Mouse (Mus musculus) embryonic facial prominence, embryonic 11.5 days (tissue): ENCODE measurements at regions not wholly inside any gene's neighbourhood (a gene's known extent, or its start where the extent isn't known, plus 50 kb on each side); places are given as distances from the start of the nearest gene placed in this dataset.
"Not testable (repeated sequence)": the region's sequence is repeated elsewhere in the genome, so short reads cannot be mapped to it uniquely, and the experiment has no call there.

Experiments used
- ATAC-seq: fragments of 200-750 bp; cut with Nextera tagmentation; replicated peaks from 2 replicates; pipeline ENCODE4 v1.8.0; 2017; ENCODE audit warnings: low read depth; ENCODE audit not compliant: insufficient number of reproducible peaks, low FRiP score, low TSS enrichment
- DNase-seq: peaks from one replicate; pipeline ENCODE4 v3.0.0-alpha.2; 2015; ENCODE audit warnings: low spot score
- H3K27ac ChIP-seq: fragments of 300-500 bp; sonication (generic); replicated peaks from 2 replicates; pipeline ENCODE4 v1.5.1; 2014; ENCODE audit warnings: mild to moderate bottlenecking, low read depth, low read length, control low read depth
- H3K27me3 ChIP-seq: fragments of 300-500 bp; sonication (generic); 2 replicates; pipeline ENCODE4 v1.6.1; 2014; ENCODE audit warnings: mild to moderate bottlenecking, low read length, moderate library complexity, mixed read lengths; ENCODE audit not compliant: control insufficient read depth, insufficient read depth
- H3K36me3 ChIP-seq: fragments of 300-500 bp; sonication (generic); replicated peaks from 2 replicates; pipeline ENCODE4 v1.6.1; 2014; ENCODE audit warnings: low read depth, mild to moderate bottlenecking, low read length, moderate library complexity, mixed read lengths; ENCODE audit not compliant: control insufficient read depth, insufficient read depth
- H3K4me1 ChIP-seq: fragments of 300-500 bp; sonication (generic); 2 replicates; pipeline ENCODE4 v1.6.1; 2014; ENCODE audit warnings: low read length, mixed read lengths; ENCODE audit not compliant: control insufficient read depth, insufficient read depth
- H3K4me2 ChIP-seq: fragments of 300-500 bp; sonication (generic); 2 replicates; pipeline ENCODE4 v1.6.1; 2014; ENCODE audit warnings: low read depth, mild to moderate bottlenecking, control low read depth, low read length, moderate library complexity
- H3K4me3 ChIP-seq: fragments of 300-500 bp; sonication (generic); 2 replicates; pipeline ENCODE4 v1.5.1; 2014; ENCODE audit warnings: low read depth, low read length, control low read depth
- H3K9ac ChIP-seq: fragments of 300-500 bp; sonication (generic); replicated peaks from 2 replicates; pipeline ENCODE4 v1.6.1; 2014; ENCODE audit warnings: mild to moderate bottlenecking, control low read depth, low read length
- H3K9me3 ChIP-seq: fragments of 300-500 bp; sonication (generic); replicated peaks from 2 replicates; pipeline ENCODE4 v1.6.1; 2016; ENCODE audit warnings: mild to moderate bottlenecking, low read length, inconsistent platforms, mixed read lengths; ENCODE audit not compliant: control insufficient read depth
- WGBS: fragments of 180-500 bp; shearing (Covaris S2); extraction: QIAGEN DNeasy Blood & Tissue Kit; methylation state at CpG from one replicate; pipeline ENCODE4 v1.1.7; 2014; 5-methylcytosine and 5-hydroxymethylcytosine counted together

- ATAC-seq (no peak), DNase-seq (peak; percentile 57)
- no peak overlapping the region for H3K4me3 ChIP-seq
- no peak overlapping the region for H3K9ac ChIP-seq
- no peaks in the 10 kb centered on the region for H3K9me3 ChIP-seq
- no peaks in the 10 kb centered on the region for H3K27me3 ChIP-seq
- WGBS, result 56% methylated on average over 9 of the region's 9 CpGs
- H3K36me3 ChIP-seq, result no peaks in the 10 kb centered on the region
- H3K27ac ChIP-seq, result no peak overlapping the region
- H3K4me2 ChIP-seq, result no peak overlapping the region
- no peaks in the 10 kb centered on the region for H3K4me1 ChIP-seq
Observed at GRCm38 (mm10) chr11:63264432-63265061, 135.8 kb downstream of the Pmp22 start.

DNA sequence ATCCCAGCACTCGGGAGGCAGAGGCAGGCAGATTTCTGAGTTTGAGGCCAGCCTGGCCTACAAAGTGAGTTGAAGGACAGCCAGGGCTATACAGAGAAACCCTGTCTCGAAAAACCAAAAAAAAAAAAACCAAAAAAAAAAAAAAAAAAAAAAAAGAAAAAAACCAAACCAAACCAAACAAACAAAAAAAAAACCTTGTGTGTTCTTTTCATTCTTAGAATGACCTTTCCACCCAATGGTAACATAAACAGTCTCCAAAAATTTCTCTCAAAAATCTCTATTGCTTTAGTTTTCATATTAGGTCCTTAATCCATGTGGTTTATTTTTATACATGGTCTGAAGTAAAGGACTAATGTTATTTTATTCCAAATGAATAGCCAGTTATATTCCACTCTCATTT, 137.5 kb downstream of the Pmp22 start:
- WGBS, result 94% methylated on average over 2 of the region's 2 CpGs
- H3K27ac ChIP-seq, H3K9ac ChIP-seq, DNase-seq, H3K4me1 ChIP-seq, H3K27me3 ChIP-seq, ATAC-seq, H3K36me3 ChIP-seq, H3K4me3 ChIP-seq, H3K4me2 ChIP-seq, H3K9me3 ChIP-seq: not testable (repeated sequence)

GRCm38 (mm10) chr11:63276641-63277040, 147.9 kb downstream of the Pmp22 start:
- Histone ChIP-seq H3K9me3 (no peaks in the 10 kb centered on the region), H3K9ac (no peak overlapping the region), H3K4me2 (no peak overlapping the region), H3K4me1 (no peaks in the 10 kb centered on the region), H3K4me3 (no peak overlapping the region), H3K27ac (no peak overlapping the region), H3K27me3 (no peaks in the 10 kb centered on the region), H3K36me3 (no peaks in the 10 kb centered on the region)
- no peak for ATAC-seq
- no peak for DNase-seq
- 95% methylated on average over 5 of the region's 5 CpGs for WGBS

DNA sequence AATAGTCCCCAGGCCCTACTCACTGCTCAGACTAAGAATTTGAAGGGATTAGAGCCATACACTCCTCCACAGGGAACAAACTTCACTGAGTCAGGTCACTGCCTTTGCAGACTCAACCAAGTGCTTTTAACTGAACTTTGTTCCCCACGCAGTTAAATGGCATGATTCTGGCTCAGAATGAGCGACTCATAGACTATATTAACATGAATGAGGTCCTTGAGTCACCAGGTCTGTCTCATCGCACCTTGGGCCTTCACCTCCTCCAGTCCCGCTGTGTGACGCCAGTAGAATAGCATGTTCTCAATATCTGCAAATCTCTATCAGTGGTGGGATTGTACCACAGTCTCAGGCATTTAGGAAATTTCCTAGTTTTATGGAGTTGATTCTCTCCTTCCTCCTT, 153.1 kb downstream of the Pmp22 start:
- ATAC-seq (no peak), DNase-seq (no peak)
- Histone ChIP-seq H3K9ac (no peak overlapping the region), H3K36me3 (no peaks in the 10 kb centered on the region), H3K27ac (no peak overlapping the region), H3K9me3 (no peaks in the 10 kb centered on the region), H3K4me2 (no peak overlapping the region), H3K4me3 (no peak overlapping the region), H3K27me3 (no peaks in the 10 kb centered on the region), H3K4me1 (no peaks in the 10 kb centered on the region)
- WGBS, result 89% methylated on average over 5 of the region's 5 CpGs

GRCm38 (mm10) chr11:63282541-63282940, 153.8 kb downstream of the Pmp22 start:
- Histone ChIP-seq H3K9me3 (no peaks in the 10 kb centered on the region), H3K4me3 (no peak overlapping the region), H3K27ac (no peak overlapping the region), H3K36me3 (no peaks in the 10 kb centered on the region), H3K4me2 (no peak overlapping the region), H3K27me3 (no peaks in the 10 kb centered on the region), H3K4me1 (no peaks in the 10 kb centered on the region), H3K9ac (no peak overlapping the region)
- ATAC-seq (no peak), DNase-seq (no peak)
- WGBS, result 85% methylated on average over 10 of the region's 10 CpGs

GRCm38 (mm10) chr11:63286026-63286425, 157.2 kb downstream of the Pmp22 start:
- Histone ChIP-seq H3K9ac (no peak overlapping the region), H3K36me3 (no peaks in the 10 kb centered on the region), H3K27me3 (no peaks in the 10 kb centered on the region), H3K4me2 (no peak overlapping the region), H3K27ac (no peak overlapping the region), H3K9me3 (no peaks in the 10 kb centered on the region), H3K4me3 (no peak overlapping the region), H3K4me1 (no peaks in the 10 kb centered on the region)
- ATAC-seq, result no peak
- no peak for DNase-seq
- WGBS, result 68% methylated on average over 2 of the region's 2 CpGs

- Histone ChIP-seq H3K27ac (no peak overlapping the region), H3K9ac (no peak overlapping the region), H3K9me3 (no peaks in the 10 kb centered on the region), H3K27me3 (no peaks in the 10 kb centered on the region), H3K36me3 (no peaks in the 10 kb centered on the region), H3K4me1 (no peaks in the 10 kb centered on the region), H3K4me2 (no peak overlapping the region), H3K4me3 (no peak overlapping the region)
- 73% methylated on average over 2 of the region's 2 CpGs for WGBS
- DNase-seq (no peak), ATAC-seq (no peak)
Observed at GRCm38 (mm10) chr11:63287766-63288165, 159.0 kb downstream of the Pmp22 start.

GRCm38 (mm10) chr11:63290618-63291017, 161.8 kb downstream of the Pmp22 start:
- Histone ChIP-seq H3K27me3 (no peaks in the 10 kb centered on the region), H3K9me3 (no peaks in the 10 kb centered on the region), H3K4me3 (no peak overlapping the region), H3K4me1 (no peaks in the 10 kb centered on the region; the same call in 1 of the 2 replicates), H3K36me3 (no peaks in the 10 kb centered on the region), H3K4me2 (no peak overlapping the region), H3K9ac (no peak overlapping the region), H3K27ac (no peak overlapping the region)
- 89% methylated on average over 13 of the region's 13 CpGs for WGBS
- no peak for ATAC-seq
- DNase-seq, result no peak
